Mouse (Mus musculus) limb, embryonic 14.5 days (tissue): ENCODE data around the gene Sipa1l1. TPM values are rescaled to one million over a fixed set of nuclear protein-coding genes. Genes with fewer than 3 reads are reported as not detected.

Experiments
- ATAC-seq: fragments of 200-750 bp; cut with Nextera tagmentation; 2 replicates; pipeline ENCODE4 v1.8.0; 2017; ENCODE audit warnings: low read depth, moderate number of reproducible peaks, moderate TSS enrichment; ENCODE audit not compliant: low FRiP score
- DNase-seq: peaks from one replicate; pipeline ENCODE4 v3.0.0-alpha.2; 2015; ENCODE audit warnings: low spot score
- H3K27ac ChIP-seq: fragments of 300-500 bp; sonication (generic); replicated peaks from 2 replicates; pipeline ENCODE4 v1.5.1; 2014; ENCODE audit warnings: low read depth, mild to moderate bottlenecking, low read length, moderate library complexity, mixed read lengths
- H3K27me3 ChIP-seq: fragments of 300-500 bp; sonication (generic); 2 replicates; pipeline ENCODE4 v1.6.1; 2014; ENCODE audit warnings: low read length, mixed read lengths; ENCODE audit not compliant: control insufficient read depth, insufficient read depth
- H3K36me3 ChIP-seq: fragments of 300-500 bp; sonication (generic); 2 replicates; pipeline ENCODE4 v1.6.1; 2014; ENCODE audit warnings: mild to moderate bottlenecking, low read length, moderate library complexity, mixed read lengths; ENCODE audit not compliant: control insufficient read depth, insufficient read depth
- H3K4me1 ChIP-seq: fragments of 300-500 bp; sonication (generic); 2 replicates; pipeline ENCODE4 v1.6.1; 2014; ENCODE audit warnings: antibody characterized with exemption, low read length, mixed read lengths; ENCODE audit not compliant: control insufficient read depth, insufficient read depth
- H3K4me2 ChIP-seq: fragments of 300-500 bp; sonication (generic); replicated peaks from 2 replicates; pipeline ENCODE4 v1.6.1; 2014; ENCODE audit warnings: low read depth, mild to moderate bottlenecking, low read length, moderate library complexity; ENCODE audit not compliant: severe bottlenecking
- H3K4me3 ChIP-seq: fragments of 300-500 bp; sonication (generic); replicated peaks from 2 replicates; pipeline ENCODE4 v1.5.1; 2014; ENCODE audit warnings: low read length
- H3K9ac ChIP-seq: fragments of 300-500 bp; sonication (generic); 2 replicates; pipeline ENCODE4 v1.6.1; 2014; ENCODE audit warnings: mild to moderate bottlenecking, low read depth, low read length, moderate library complexity; ENCODE audit not compliant: severe bottlenecking
- H3K9me3 ChIP-seq: fragments of 300-500 bp; sonication (generic); 2 replicates; pipeline ENCODE4 v1.6.1; 2016; ENCODE audit warnings: low read length; ENCODE audit not compliant: control insufficient read depth
- POLR2A ChIP-seq: fragments of 200-500 bp; IDR thresholded peaks from 2 replicates; pipeline ENCODE4 v1.8.0; 2012; ENCODE audit warnings: inconsistent platforms, mild to moderate bottlenecking, moderate library complexity, borderline replicate concordance; ENCODE audit not compliant: insufficient read depth, insufficient read length; ENCODE audit errors: extremely low read depth
- WGBS: fragments of 180-500 bp; shearing (Covaris S2); extraction: QIAGEN DNeasy Blood & Tissue Kit; methylation state at CpG from one replicate; pipeline ENCODE4 v1.1.7; 2014; 5-methylcytosine and 5-hydroxymethylcytosine counted together
- polyA plus RNA-seq, 2 experiments: library from polyadenylated mRNA; depleted of rRNA in 1 of 2; stranded (reverse) in 1 of 2; unstranded in 1 of 2; fragments of >200 nt; fragmentation: Nextera tagmentation in 1 of 2; extraction: Ambion mirVana in 1 of 2; gene quantifications; 2 replicates each; pipeline versions ENCODE4 v1.2.1 to v1.2.3; 2012 to 2014

The Sipa1l1 gene
- polyA plus RNA-seq, 2 experiments, result 29.5 to 31.0 TPM

DNA sequence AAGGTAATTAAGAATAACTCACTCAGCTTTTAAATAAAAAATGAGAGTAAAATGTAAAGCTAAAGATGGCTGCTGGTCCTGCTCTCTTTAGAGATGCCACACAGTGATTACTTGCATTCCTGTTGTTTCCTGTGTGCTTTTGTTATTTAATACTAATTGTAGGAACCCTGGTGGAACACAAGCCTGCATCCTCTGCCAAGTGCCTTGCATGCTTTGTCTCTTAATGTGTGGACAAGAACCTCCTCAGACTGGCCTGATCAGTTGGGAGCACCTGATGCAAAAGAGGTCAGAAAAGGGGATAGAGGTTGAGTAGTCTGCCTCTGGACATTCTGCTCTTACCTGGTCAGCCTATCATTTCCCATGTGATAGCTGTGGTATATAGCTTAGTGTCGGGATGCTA lies 107.5 kb downstream of the Sipa1l1 start:
- Histone ChIP-seq H3K4me1 (peaks cover 9% of the 10 kb centered on the region; the same call in 1 of the 2 replicates), H3K4me2 (no peak overlapping the region), H3K9me3 (no peaks in the 10 kb centered on the region), H3K4me3 (no peak overlapping the region), H3K36me3 (no peaks in the 10 kb centered on the region), H3K27ac (no peak overlapping the region), H3K9ac (no peak overlapping the region), H3K27me3 (no peaks in the 10 kb centered on the region)
- no peak for DNase-seq
- no peak for TF ChIP-seq POLR2A
- WGBS, result 86% methylated on average over 1 of the region's 1 CpGs
- no peak for ATAC-seq

DNA sequence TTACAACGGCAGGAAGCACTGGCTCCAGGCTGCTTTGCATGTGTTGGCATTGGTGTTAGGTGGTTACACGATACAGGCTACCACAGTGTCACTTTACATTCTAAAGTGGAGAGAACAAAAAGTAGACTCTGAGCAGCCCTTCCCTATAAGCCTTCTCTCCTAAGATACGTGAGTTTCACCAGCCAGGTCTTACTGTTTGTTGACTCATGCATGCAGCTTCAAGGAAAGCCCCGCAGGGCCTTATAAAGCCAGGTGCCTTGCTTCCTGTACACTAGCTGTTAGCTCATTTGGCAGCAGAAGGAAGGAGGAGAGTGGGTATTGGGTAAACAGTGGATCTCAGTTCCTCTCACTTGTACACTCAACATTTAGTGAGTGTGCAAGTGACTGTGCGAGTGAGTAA lies 115.5 kb downstream of the Sipa1l1 start:
- Histone ChIP-seq H3K4me2 (no peak overlapping the region), H3K36me3 (no peaks in the 10 kb centered on the region), H3K27ac (no peak overlapping the region), H3K9me3 (no peaks in the 10 kb centered on the region), H3K4me3 (no peak overlapping the region), H3K4me1 (0 out of 2 replicates have a peak, but pooled peaks cover 5% of the 10 kb centered on the region), H3K9ac (no peak overlapping the region), H3K27me3 (no peaks in the 10 kb centered on the region)
- TF ChIP-seq POLR2A, result no peak
- peak; percentile 2 for DNase-seq
- no peak for ATAC-seq
- WGBS, result 66% methylated on average over 5 of the region's 5 CpGs

DNA sequence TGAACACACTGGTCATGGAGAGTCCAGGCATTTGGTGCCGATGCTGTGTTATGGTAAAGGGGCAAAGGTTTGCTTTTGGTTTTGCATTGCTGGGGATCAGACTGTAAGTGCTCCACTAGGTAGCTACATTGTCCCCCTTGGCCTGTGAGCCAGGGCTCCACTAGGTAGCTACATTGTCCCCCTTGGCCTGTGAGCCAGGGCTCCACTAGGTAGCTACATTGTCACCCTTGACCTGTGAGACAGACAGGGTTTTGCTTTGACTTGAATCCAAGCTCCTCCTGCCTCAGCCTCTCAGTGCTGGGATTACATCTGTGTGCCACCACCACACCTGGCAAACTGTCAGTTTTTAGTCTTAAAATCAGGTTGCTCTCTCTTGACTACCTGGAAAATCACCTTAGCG lies 115.9 kb downstream of the Sipa1l1 start:
- H3K4me1 ChIP-seq, result 0 out of 2 replicates have a peak, but pooled peaks cover 5% of the 10 kb centered on the region
- DNase-seq (no peak), ATAC-seq (no peak)
- H3K4me3 ChIP-seq, result no peak overlapping the region
- no peak for TF ChIP-seq POLR2A
- WGBS, result 78% methylated on average over 2 of the region's 2 CpGs
- no peaks in the 10 kb centered on the region for H3K27me3 ChIP-seq
- H3K27ac ChIP-seq, result no peak overlapping the region
- no peaks in the 10 kb centered on the region for H3K9me3 ChIP-seq
- H3K9ac ChIP-seq, result no peak overlapping the region
- H3K36me3 ChIP-seq, result no peaks in the 10 kb centered on the region
- H3K4me2 ChIP-seq, result no peak overlapping the region

DNA sequence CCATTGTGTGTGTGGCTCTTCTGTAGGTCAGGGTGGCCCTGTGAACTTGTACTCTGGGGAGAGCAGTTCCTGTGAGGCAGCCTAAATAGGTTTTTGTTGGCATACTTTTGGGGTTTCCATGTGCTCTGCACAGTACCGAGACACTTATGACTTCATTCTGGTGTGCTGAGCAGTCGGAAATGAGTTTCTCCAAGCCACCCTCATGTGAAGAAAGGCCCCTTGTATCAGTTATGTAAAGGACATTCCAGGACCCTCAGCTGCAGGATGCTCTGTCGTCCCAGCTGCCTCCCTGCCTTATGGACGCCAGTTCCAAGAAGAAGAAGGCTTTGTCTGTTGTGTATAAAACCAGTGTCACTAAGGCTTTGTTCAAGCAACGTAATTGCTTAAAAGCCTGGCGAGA lies 116.9 kb downstream of the Sipa1l1 start:
- DNase-seq (peak; percentile 9), ATAC-seq (peak; percentile 30)
- Histone ChIP-seq H3K9ac (no peak overlapping the region), H3K36me3 (no peaks in the 10 kb centered on the region), H3K4me1 (0 out of 2 replicates have a peak, but pooled peaks cover 5% of the 10 kb centered on the region), H3K27ac (no peak overlapping the region), H3K9me3 (no peaks in the 10 kb centered on the region), H3K4me2 (no peak overlapping the region), H3K4me3 (no peak overlapping the region), H3K27me3 (no peaks in the 10 kb centered on the region)
- WGBS, result 59% methylated on average over 6 of the region's 6 CpGs
- no peak for TF ChIP-seq POLR2A

DNA sequence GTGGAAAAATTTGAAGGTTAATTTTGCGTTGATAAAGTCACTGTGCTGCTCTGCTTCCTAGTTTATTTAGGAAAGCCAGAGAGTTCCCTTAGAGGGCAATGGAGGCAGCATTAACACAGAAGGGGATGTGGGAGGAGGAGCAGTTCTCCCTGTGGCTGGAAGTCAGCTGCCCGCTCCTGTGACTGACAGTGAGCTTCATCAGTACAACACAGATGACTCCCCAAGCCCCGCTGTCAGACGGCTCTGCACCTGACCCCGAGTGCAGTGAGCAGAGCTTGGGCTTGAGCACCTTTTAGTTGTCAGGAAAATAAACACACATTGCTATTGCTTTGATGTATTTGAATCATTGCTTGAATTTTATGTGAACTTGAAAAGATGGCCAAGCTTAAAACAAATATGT lies 117.7 kb downstream of the Sipa1l1 start:
- Histone ChIP-seq H3K4me2 (no peak overlapping the region), H3K27ac (no peak overlapping the region; the same call in 1 of the 2 replicates), H3K9ac (no peak overlapping the region), H3K4me1 (0 out of 2 replicates have a peak, but pooled peaks cover 5% of the 10 kb centered on the region), H3K36me3 (no peaks in the 10 kb centered on the region), H3K9me3 (no peaks in the 10 kb centered on the region), H3K4me3 (no peak overlapping the region), H3K27me3 (no peaks in the 10 kb centered on the region)
- no peak for TF ChIP-seq POLR2A
- ATAC-seq (no peak), DNase-seq (no peak)
- WGBS, result 70% methylated on average over 5 of the region's 5 CpGs

DNA sequence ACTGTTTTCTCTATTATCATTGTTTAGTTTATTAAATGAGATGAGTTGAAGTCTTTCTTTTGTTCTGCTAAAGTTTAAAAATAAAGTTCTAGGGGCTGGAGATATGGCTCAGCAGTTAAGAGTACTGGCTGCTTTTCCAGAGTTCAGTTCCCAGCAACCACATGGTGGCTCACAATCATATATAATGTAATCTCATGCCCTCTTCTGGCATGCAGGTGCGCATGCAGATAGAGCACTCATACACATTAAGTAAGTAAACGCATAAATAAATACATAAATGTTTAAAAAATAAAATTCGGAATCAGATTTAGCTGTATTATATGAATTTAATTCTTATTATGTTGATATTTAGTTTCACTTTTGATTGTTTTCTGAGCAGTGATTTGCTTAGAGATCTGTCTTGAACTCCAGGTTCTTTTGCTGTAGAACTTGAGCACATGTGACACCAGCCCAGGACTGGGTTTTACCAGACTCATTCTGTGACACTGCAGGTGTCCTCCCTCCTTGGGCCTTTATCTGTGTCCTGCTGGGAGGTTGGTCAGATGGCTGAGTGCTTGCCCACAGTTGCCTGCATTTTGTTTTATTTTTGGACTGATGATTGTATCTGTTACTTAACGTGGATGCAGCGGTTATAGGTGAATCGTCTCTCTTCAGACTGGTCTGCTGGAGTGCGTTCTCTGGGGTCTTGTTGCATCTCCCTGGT lies 124.6 kb downstream of the Sipa1l1 start:
- H3K36me3 ChIP-seq, result no peaks in the 10 kb centered on the region
- no peak overlapping the region for H3K9ac ChIP-seq
- H3K4me3 ChIP-seq, result no peak overlapping the region
- WGBS, result 97% methylated on average over 7 of the region's 7 CpGs
- ATAC-seq, result no peak
- H3K27ac ChIP-seq, result no peak overlapping the region
- H3K9me3 ChIP-seq, result no peaks in the 10 kb centered on the region
- no peaks in the 10 kb centered on the region for H3K27me3 ChIP-seq
- TF ChIP-seq POLR2A, result no peak
- H3K4me1 ChIP-seq, result no peaks in the 10 kb centered on the region
- no peak overlapping the region for H3K4me2 ChIP-seq
- no peak for DNase-seq
